Mouse (Mus musculus): ENCODE results near the gene Ace.

DNA sequence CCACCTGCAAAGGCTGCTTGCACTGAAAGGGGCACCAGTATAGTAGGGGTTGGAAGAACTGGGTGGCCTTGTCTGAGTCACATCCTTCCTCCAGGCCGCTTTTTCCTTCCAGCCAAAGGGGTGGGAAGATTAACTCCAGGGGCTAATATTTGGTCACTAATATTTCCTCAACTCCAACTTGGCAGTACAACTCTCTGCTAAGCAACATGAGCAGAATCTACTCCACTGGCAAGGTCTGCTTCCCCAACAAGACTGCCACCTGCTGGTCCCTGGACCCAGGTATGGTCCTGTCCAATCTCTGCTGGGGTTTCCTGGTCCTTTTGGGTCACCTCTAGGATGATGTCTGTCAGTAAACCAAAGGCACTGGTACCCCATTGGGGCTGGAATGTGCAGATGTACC lies 1.8 kb downstream of the Ace start:
- TF ChIP-seq POLR2A (IDR thresholded peaks at IDR 0.05; ENCODE audit: insufficient read depth, low read depth, low read length) = no peak
- no peak for TF ChIP-seq CTCF (IDR thresholded peaks at IDR 0.05; ENCODE audit: insufficient read depth, low read depth, low read length)

Measured in olfactory bulb, adult 2 months (tissue).